Mouse (Mus musculus) hindbrain, embryonic 10.5 days (tissue): ENCODE results near the gene Arnt. TPM values are rescaled to one million over a fixed set of nuclear protein-coding genes. Genes with fewer than 3 reads are reported as not detected.
"Not testable (repeated sequence)": the region's sequence is repeated elsewhere in the genome, so short reads cannot be mapped to it uniquely, and the experiment has no call there.

Source experiments
- DNase-seq: peaks from one replicate; pipeline ENCODE4 v3.0.0-alpha.2; 2017; ENCODE audit warnings: low spot score
- H3K27ac ChIP-seq: fragments of 300-500 bp; sonication (generic); 2 replicates; pipeline ENCODE4 v1.5.1; 2016; ENCODE audit warnings: mild to moderate bottlenecking, moderate library complexity
- H3K27me3 ChIP-seq: fragments of 300-500 bp; sonication (generic); 2 replicates; pipeline ENCODE4 v1.6.1; 2016; ENCODE audit warnings: mild to moderate bottlenecking; ENCODE audit not compliant: poor library complexity, insufficient read depth, severe bottlenecking
- H3K36me3 ChIP-seq: fragments of 300-500 bp; sonication (generic); 2 replicates; pipeline ENCODE4 v1.6.1; 2016; ENCODE audit warnings: mild to moderate bottlenecking, moderate library complexity
- H3K4me1 ChIP-seq: fragments of 300-500 bp; sonication (generic); replicated peaks from 2 replicates; pipeline ENCODE4 v1.6.1; 2016; ENCODE audit warnings: mild to moderate bottlenecking
- H3K4me3 ChIP-seq: fragments of 300-500 bp; sonication (generic); 2 replicates; pipeline ENCODE4 v1.5.1; 2016; ENCODE audit warnings: mild to moderate bottlenecking, moderate library complexity
- H3K9me3 ChIP-seq: fragments of 300-500 bp; sonication (generic); 2 replicates; pipeline ENCODE4 v1.6.1; 2016; ENCODE audit warnings: mild to moderate bottlenecking, moderate library complexity
- WGBS: fragments of 180-500 bp; shearing (Covaris S2); methylation state at CpG from one replicate; pipeline ENCODE4 v1.1.7; 2016; 5-methylcytosine and 5-hydroxymethylcytosine counted together
- polyA plus RNA-seq: library from polyadenylated mRNA; unstranded; fragments of >200 nt; fragmentation: Nextera tagmentation; extraction: Ambion mirVana; gene quantifications from 2 replicates; pipeline ENCODE4 v1.2.1, GENCODE M21; 2016

Gene Arnt
- polyA plus RNA-seq, 1 experiment from 2014 or later, result 30.6 TPM

DNA sequence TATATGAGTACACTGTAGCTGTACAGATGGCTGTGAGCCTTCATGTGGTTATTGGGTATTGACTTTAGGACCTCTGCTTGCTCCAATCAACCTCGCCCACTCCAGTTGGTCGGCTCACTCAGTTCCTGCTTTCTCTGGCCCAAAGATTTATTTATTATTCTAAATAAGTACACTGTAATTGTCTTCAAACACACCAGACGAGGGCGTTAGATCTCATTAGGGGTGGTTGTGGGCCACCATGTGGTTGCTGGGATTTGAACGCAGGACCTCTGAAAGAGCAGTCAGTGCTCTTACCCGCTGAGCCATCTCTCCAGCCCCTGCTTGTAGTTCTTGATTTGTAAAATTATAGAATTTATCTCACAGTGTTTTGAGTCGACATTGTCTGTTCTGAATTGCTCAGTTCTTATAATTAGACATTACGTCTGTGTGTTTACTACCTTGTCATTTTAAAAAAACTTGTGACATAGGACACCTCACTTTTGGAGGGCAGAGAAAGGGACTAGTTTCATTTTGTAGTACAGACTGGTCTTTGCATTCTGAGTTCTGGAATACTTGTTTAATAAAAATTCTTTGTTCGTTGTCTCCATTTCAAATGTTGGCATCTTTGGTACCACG lies 780 bp upstream of the Arnt start:
- peak overlapping the region; percentile 94 for H3K4me3 ChIP-seq
- peak overlapping the region; percentile 95 for H3K27ac ChIP-seq
- no peaks in the 10 kb centered on the region for H3K9me3 ChIP-seq
- no peaks in the 10 kb centered on the region; the same call in 1 of the 2 replicates for H3K27me3 ChIP-seq
- 77% methylated on average over 10 of the region's 10 CpGs for WGBS
- DNase-seq, result no peak
- peaks cover 11% of the 10 kb centered on the region for H3K4me1 ChIP-seq
- H3K36me3 ChIP-seq, result peaks cover 19% of the 10 kb centered on the region

DNA sequence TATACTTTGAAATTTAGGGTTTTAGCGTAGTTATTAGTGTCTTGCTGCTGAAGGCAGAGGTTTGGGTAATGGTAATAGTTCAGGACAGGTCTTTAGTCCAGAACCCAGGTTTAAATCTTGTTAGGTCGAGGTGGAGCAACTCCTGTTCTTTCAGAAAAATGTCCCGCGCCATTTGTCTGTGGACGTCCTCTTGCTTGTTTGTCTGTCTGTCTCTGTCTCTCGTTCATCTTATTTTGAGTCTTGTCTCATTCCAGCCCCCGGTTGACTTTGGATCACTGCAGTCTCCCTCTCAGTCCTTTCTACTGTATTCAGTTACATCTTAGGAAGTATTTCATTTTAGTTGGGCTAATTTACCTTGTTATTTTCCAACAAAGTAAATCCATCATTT lies 789 bp downstream of the Arnt start:
- Histone ChIP-seq H3K4me1 (peaks cover 11% of the 10 kb centered on the region), H3K36me3 (peaks cover 32% of the 10 kb centered on the region), H3K27me3 (no peaks in the 10 kb centered on the region), H3K27ac (peak overlapping the region; percentile 95), H3K9me3 (no peaks in the 10 kb centered on the region), H3K4me3 (peak overlapping the region; percentile 94)
- WGBS, result 3% methylated on average over 7 of the region's 7 CpGs
- DNase-seq, result no peak

DNA sequence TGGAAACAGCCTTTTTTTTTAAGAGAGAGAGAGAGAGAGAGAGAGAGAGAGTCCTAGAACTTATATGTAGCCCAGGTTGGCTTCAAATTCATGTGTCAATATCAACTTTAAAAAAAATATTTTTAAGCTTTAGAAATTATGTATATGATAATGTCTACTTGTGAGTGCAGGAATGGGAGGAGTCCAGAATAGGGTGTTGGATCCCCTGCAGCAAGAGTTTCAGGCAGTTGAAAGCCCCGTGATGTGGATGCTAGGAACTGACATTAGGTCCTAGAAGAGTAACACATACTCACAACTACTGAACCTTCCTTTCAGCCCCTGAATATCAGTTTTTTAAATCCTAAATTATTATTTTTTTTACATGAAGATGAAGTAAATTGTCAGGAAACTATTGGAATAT lies 1.4 kb downstream of the Arnt start:
- H3K27me3 ChIP-seq, result no peaks in the 10 kb centered on the region
- peaks cover 11% of the 10 kb centered on the region for H3K4me1 ChIP-seq
- peak overlapping the region; percentile 94 for H3K4me3 ChIP-seq
- H3K9me3 ChIP-seq, result no peaks in the 10 kb centered on the region
- H3K36me3 ChIP-seq, result peaks cover 32% of the 10 kb centered on the region
- DNase-seq, result no peak
- 70% methylated on average over 1 of the region's 1 CpGs for WGBS
- H3K27ac ChIP-seq, result no peak overlapping the region

DNA sequence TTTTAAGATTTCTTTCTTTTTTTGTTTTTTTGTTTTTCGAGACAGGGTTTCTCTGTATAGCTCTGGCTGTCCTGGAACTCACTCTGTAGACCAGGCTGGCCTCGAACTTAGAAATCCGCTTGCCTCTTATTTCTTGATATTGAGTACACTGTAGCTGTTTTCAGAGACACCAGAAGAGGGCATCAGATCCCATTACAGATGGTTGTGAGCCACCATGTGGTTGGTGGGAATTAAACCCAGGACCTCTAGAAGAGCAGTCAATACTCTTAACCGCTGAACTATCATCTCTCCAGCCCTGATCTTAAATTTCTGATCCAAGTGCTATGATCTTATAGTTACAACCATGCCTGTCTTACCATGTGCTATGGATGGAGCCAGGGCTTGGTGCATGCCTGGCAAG lies 4.4 kb downstream of the Arnt start:
- Histone ChIP-seq H3K36me3 (peaks cover 32% of the 10 kb centered on the region), H3K4me1 (peaks cover 11% of the 10 kb centered on the region)
- WGBS, result 92% methylated on average over 4 of the region's 4 CpGs
- not testable (repeated sequence) for H3K9me3 ChIP-seq, H3K27ac ChIP-seq, DNase-seq, H3K4me3 ChIP-seq, H3K27me3 ChIP-seq

DNA sequence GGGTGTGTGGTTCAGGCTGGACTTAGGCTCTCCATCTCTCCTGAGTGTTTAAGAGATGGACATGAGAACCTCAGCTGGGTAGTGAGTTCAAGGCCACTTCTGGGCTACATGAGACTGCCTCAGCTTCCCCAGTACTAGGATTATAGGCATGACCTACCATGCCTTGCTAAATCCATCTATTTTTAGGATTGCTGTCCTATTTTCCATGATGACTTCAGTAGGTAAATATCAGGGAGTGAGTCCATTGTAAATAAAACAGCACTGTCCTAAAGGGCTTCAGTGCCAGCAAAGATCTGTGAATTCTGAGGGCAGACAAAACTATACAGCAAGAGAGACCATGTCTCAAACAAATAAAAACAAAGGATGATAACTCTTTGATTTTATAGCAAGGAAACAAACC lies 5.5 kb downstream of the Arnt start:
- H3K4me1 ChIP-seq, result peaks cover 11% of the 10 kb centered on the region
- H3K27me3 ChIP-seq, result no peaks in the 10 kb centered on the region
- H3K4me3 ChIP-seq, result no peak overlapping the region
- peaks cover 35% of the 10 kb centered on the region for H3K36me3 ChIP-seq
- no peaks in the 10 kb centered on the region for H3K9me3 ChIP-seq
- no peak for DNase-seq
- H3K27ac ChIP-seq, result no peak overlapping the region

DNA sequence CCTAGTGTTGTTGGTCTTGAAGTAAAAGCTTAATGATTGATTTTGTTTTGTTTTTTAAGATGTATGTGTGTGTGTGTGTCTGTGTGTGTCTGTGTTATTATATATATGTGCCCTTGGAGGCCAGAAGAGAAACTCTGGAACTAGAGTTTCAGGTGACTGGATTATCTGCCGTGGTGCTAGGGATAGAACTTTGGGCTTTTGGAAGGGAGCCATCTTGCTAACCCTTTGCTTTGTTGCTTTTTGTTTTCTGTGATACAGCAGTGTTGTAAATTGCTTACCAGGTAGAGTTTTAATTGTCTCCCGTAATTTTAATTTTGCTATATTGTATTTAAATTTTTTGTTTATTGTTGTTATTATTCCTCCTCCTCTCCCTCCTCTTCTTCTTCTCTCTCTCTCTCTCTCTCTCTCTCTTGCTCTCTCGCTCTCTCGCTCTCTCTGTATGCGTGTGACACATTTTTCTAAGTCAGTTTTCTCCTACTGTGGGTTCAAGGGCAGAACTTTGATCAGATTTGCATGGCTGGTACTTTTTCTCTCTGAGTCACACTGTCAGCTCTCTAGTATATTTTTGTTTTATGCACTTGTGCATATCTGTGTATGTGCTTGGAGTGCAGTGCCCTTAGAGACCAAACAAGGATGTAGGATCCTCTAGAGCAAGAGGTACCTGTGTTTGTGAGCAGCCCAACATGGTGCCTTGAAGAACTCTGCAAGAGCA lies 8.4 kb downstream of the Arnt start:
- H3K27ac ChIP-seq, result no peak overlapping the region
- H3K36me3 ChIP-seq, result peaks cover 28% of the 10 kb centered on the region
- 89% methylated on average over 5 of the region's 5 CpGs for WGBS
- H3K9me3 ChIP-seq, result no peaks in the 10 kb centered on the region
- DNase-seq, result no peak
- no peaks in the 10 kb centered on the region for H3K4me1 ChIP-seq
- H3K4me3 ChIP-seq, result no peak overlapping the region
- no peaks in the 10 kb centered on the region for H3K27me3 ChIP-seq

DNA sequence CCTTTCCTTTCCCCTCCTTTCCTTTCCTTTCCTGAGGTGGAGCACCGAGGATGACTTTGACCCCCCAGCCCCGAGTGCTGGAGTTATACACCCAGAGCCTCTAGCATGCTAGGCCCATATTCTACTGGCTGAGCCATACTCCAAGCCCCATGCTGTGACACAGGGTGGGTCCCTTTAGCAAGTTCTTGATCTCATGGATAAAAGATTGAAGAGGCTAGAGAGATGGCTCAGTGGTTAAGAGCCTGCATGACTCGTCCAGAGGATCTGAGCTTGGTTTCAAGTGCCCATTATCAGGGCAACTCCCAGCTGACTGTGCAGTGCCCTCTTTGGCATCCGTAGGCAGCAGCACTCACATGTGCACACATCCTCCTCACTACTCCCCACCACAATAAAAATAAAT lies 11.1 kb downstream of the Arnt start:
- Histone ChIP-seq H3K27me3 (no peaks in the 10 kb centered on the region), H3K4me1 (no peaks in the 10 kb centered on the region), H3K36me3 (peaks cover 17% of the 10 kb centered on the region), H3K27ac (no peak overlapping the region), H3K9me3 (no peaks in the 10 kb centered on the region), H3K4me3 (no peak overlapping the region)
- WGBS, result 82% methylated on average over 4 of the region's 4 CpGs
- no peak for DNase-seq

DNA sequence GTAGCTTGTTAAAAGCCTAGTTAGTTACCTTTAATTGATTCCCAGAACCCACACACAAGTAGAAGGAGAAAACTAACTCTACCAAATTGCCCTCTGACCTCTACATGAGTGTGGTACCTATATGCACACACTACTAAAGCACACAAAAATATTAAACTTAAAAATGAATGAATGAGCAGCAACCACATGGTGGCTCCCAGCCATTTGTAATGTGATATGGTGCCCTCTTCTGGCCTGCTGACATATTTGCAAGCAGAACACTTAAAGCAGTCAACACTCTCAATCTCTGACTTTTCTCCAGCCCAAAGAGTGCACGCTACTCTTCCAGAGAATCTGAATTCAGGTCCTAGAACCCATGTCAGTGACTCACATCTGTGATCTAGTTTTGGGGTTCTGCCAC lies 16.2 kb downstream of the Arnt start:
- Histone ChIP-seq H3K4me3 (no peak overlapping the region), H3K27ac (no peak overlapping the region), H3K36me3 (peaks cover 44% of the 10 kb centered on the region), H3K27me3 (no peaks in the 10 kb centered on the region), H3K9me3 (no peaks in the 10 kb centered on the region), H3K4me1 (no peaks in the 10 kb centered on the region)
- DNase-seq, result peak; percentile 44
- 63% methylated on average over 1 of the region's 1 CpGs for WGBS

DNA sequence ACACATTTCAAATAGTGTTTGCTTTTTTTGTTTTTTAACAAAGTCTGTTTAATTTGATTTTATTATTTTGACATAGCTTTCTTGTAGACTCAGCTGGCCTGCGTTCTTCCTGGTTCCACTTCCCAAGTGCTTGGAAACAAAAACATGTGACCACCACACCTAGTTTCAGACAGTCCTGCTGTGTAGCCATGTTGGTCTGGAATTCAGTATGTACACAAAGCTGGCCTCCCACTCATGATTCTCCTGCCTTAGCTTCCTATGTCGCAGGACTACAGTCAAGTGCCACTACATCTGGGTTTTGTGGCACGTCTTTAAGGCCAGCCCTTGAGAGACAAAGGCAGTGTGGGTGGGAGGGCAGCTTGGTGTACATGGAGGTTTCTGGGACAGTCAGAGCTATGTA lies 16.7 kb downstream of the Arnt start:
- WGBS, result 97% methylated on average over 3 of the region's 3 CpGs
- no peaks in the 10 kb centered on the region for H3K9me3 ChIP-seq
- H3K4me1 ChIP-seq, result no peaks in the 10 kb centered on the region
- peaks cover 44% of the 10 kb centered on the region for H3K36me3 ChIP-seq
- no peak for DNase-seq
- no peaks in the 10 kb centered on the region for H3K27me3 ChIP-seq
- no peak overlapping the region for H3K27ac ChIP-seq
- no peak overlapping the region for H3K4me3 ChIP-seq

DNA sequence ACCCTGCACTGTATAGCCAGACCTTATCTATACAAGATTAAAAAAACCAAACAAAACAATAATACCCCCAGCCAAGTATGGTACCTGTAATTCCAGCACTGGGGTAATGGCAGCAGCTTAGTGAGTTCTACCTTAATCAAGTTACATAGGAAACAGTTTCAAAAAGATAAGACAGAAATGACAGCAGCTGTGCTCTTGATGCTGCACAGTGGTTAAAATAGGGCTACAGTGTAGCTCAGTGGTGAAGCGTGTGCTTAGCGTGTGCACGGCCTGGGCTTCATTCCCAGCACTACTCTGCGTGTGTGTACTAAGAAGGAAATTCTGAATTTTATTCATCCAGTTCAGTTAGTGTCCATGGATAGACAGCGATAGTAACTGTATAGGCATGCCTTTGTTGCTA lies 22.2 kb downstream of the Arnt start:
- no peak for DNase-seq
- 96% methylated on average over 5 of the region's 5 CpGs for WGBS
- H3K9me3 ChIP-seq, result no peaks in the 10 kb centered on the region
- H3K4me1 ChIP-seq, result no peaks in the 10 kb centered on the region
- H3K4me3 ChIP-seq, result no peak overlapping the region
- no peak overlapping the region for H3K27ac ChIP-seq
- H3K27me3 ChIP-seq, result no peaks in the 10 kb centered on the region
- H3K36me3 ChIP-seq, result peaks cover 38% of the 10 kb centered on the region

DNA sequence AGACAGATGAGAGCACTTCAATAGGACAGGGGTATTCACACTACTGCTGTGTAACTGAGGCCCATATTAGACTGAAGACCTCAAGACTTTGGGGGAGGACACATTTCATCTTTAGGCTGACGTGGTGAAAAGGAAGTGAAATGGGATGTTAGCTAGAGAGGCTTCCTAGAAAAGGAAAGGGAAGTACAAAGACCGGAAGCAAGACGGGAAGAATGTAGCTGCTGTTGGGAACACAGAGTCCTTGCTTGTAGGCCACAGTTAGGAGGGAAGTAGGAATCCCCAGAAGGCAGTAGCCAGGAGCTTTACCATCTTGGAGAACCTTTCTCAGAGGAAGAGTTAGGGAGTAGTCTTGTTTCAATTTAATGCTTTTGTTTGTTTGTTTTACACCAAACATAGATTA lies 23.6 kb downstream of the Arnt start:
- Histone ChIP-seq H3K4me1 (no peaks in the 10 kb centered on the region), H3K4me3 (no peak overlapping the region), H3K27ac (no peak overlapping the region), H3K36me3 (peaks cover 38% of the 10 kb centered on the region), H3K9me3 (no peaks in the 10 kb centered on the region), H3K27me3 (no peaks in the 10 kb centered on the region)
- WGBS, result 85% methylated on average over 3 of the region's 3 CpGs
- DNase-seq, result no peak

DNA sequence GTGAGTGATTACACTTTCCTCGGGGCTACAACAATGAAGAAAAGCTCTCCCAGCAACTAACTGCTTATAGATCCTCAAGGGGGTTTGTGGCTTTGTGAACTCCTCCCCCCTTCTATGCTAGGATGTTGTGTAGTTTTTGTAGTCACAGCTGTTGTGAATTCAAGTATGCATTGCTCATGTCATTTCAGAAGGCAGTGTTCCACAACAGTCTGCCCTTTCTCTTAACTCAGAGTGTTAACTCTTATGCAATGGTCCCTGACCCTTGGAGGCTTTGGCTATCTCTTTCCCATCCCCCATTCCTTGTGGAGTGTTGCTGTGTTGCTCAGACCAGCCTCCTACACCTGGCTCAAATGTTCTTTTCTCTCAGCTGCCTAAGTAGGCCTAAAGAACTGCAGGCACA lies 25.2 kb downstream of the Arnt start:
- H3K27ac ChIP-seq, result no peak overlapping the region
- no peaks in the 10 kb centered on the region for H3K9me3 ChIP-seq
- 85% methylated on average over 1 of the region's 1 CpGs for WGBS
- no peaks in the 10 kb centered on the region for H3K27me3 ChIP-seq
- no peak overlapping the region for H3K4me3 ChIP-seq
- H3K4me1 ChIP-seq, result no peaks in the 10 kb centered on the region
- peaks cover 32% of the 10 kb centered on the region for H3K36me3 ChIP-seq
- DNase-seq, result no peak

DNA sequence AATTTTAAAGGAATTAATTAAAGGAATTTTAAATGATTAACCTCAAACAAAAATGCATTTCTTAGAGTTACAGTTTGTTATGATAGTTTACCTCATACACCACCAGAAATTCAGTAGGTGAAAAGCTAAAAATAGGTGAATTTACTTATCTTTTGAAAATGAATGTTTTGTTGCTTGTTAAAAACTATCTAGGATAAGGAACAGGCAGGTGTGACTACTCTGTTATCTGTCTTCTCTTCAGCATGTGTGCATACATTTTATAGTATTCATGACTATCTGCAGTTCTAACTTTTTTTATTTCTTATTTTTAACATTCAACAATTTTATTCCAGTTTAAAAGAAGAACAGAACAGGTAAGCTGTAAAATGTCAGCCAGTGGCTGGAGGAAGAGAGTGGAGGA lies 29.7 kb downstream of the Arnt start:
- no peaks in the 10 kb centered on the region for H3K27me3 ChIP-seq
- H3K27ac ChIP-seq, result no peak overlapping the region
- H3K4me3 ChIP-seq, result no peak overlapping the region

DNA sequence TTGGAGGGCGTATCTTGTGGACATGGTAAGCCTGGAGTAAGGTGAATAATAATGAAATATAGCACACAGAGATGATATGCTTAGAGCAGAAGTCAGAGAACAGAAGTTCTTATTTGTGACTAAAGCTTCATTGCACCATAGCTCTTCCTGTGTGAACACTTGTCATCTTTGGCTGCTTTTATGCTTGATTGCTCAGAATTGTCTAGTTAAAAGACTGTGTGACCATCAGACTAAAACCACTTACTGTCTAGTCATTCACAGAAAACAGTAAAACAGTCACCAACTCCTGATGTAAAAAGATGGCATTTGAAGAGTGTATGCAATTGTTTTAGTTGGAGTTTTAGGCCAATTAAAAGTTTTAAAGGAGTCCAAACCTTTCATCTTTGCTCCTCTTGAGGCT lies 44.8 kb downstream of the Arnt start:
- H3K9me3 ChIP-seq, result no peaks in the 10 kb centered on the region
- 91% methylated on average over 1 of the region's 1 CpGs for whole genome bisulfite sequencing
- no peak overlapping the region for H3K27ac ChIP-seq
- peaks cover 79% of the 10 kb centered on the region for H3K36me3 ChIP-seq
- no peak overlapping the region for H3K4me3 ChIP-seq
- no peak for DNase-seq
- no peaks in the 10 kb centered on the region for H3K4me1 ChIP-seq
- no peaks in the 10 kb centered on the region for H3K27me3 ChIP-seq

More for the DNA sequence above, 29.7 kb downstream of the Arnt start:
- DNase-seq, result no peak
- no peaks in the 10 kb centered on the region for H3K9me3 ChIP-seq
- no peaks in the 10 kb centered on the region for H3K4me1 ChIP-seq
- H3K36me3 ChIP-seq, result peaks cover 53% of the 10 kb centered on the region
